Mouse (Mus musculus) kidney, postnatal 0 days (tissue): Measurements from ENCODE around the gene Pcyox1. TPM values are rescaled to one million over a fixed set of nuclear protein-coding genes. Genes with fewer than 3 reads are reported as not detected.

Source experiments
- ATAC-seq: fragments of 200-750 bp; cut with Nextera tagmentation; replicated peaks from 2 replicates; pipeline ENCODE4 v1.8.0; 2017; ENCODE audit warnings: low read depth, moderate number of reproducible peaks, moderate TSS enrichment, moderate library complexity; ENCODE audit not compliant: low FRiP score
- DNase-seq: peaks from one replicate; pipeline ENCODE4 v3.0.0-alpha.2; 2016; ENCODE audit warnings: low spot score
- H3K27ac ChIP-seq: fragments of 300-500 bp; sonication (generic); 2 replicates; pipeline ENCODE4 v1.5.1; 2014; ENCODE audit warnings: mild to moderate bottlenecking
- H3K27me3 ChIP-seq: fragments of 300-500 bp; sonication (generic); 2 replicates; pipeline ENCODE4 v1.6.1; 2014; ENCODE audit warnings: low read length, mixed read lengths; ENCODE audit not compliant: insufficient read depth
- H3K36me3 ChIP-seq: fragments of 300-500 bp; sonication (generic); 2 replicates; pipeline ENCODE4 v1.6.1; 2014; ENCODE audit warnings: low read length, mixed read lengths; ENCODE audit not compliant: insufficient read depth
- H3K4me1 ChIP-seq: fragments of 300-500 bp; sonication (generic); replicated peaks from 2 replicates; pipeline ENCODE4 v1.6.1; 2014; ENCODE audit warnings: antibody characterized with exemption, low read length, mixed read lengths; ENCODE audit not compliant: insufficient read depth
- H3K4me2 ChIP-seq: fragments of 300-500 bp; sonication (generic); 2 replicates; pipeline ENCODE4 v1.6.1; 2014; ENCODE audit warnings: mild to moderate bottlenecking, low read length, moderate library complexity, mixed read lengths
- H3K4me3 ChIP-seq: fragments of 300-500 bp; sonication (generic); replicated peaks from 2 replicates; pipeline ENCODE4 v1.5.1; 2014; ENCODE audit warnings: low read depth, low read length
- H3K9ac ChIP-seq: fragments of 300-500 bp; sonication (generic); 2 replicates; pipeline ENCODE4 v1.6.1; 2014; ENCODE audit warnings: low read depth, low read length
- H3K9me3 ChIP-seq: fragments of 300-500 bp; sonication (generic); replicated peaks from 2 replicates; pipeline ENCODE4 v1.6.1; 2016; ENCODE audit warnings: low read length, inconsistent platforms, mixed read lengths
- CTCF ChIP-seq: IDR thresholded peaks from 2 replicates; pipeline ENCODE4 v1.5.1; 2016; ENCODE audit warnings: antibody characterized with exemption, low read depth, mild to moderate bottlenecking, moderate library complexity
- WGBS: fragments of 180-500 bp; shearing (Covaris S2); extraction: QIAGEN DNeasy Blood & Tissue Kit; methylation state at CpG from one replicate; pipeline ENCODE4 v1.1.7; 2014; 5-methylcytosine and 5-hydroxymethylcytosine counted together
- polyA plus RNA-seq: library from polyadenylated mRNA; unstranded; fragments of >200 nt; fragmentation: Nextera tagmentation; extraction: Ambion mirVana; gene quantifications from 2 replicates; pipeline ENCODE4 v1.2.1, GENCODE M21; 2015

Gene Pcyox1
- polyA plus RNA-seq, 1 experiment from 2014 or later: 110 TPM

DNA sequence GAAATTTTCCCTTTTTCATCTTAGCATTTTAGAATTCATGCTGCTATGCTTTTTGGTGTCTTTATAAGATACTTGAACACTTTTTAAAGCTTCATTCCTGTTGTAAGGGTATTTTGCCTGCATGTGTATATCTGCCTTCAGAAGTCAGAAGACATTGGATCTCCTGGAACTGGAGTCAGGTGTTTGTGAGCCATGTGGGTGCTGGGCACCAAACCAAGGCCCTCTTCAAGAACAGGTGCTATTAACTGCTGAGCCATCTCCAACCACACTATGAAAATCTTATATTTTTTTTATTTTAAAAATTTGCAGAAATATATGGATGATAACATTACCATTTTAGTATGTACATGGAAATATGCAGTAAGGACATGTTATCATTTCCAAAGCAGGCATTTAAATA lies 9.4 kb upstream of the Pcyox1 start:
- ATAC-seq (no peak), DNase-seq (no peak)
- no peak overlapping the region for H3K4me3 ChIP-seq
- no peak overlapping the region for H3K9ac ChIP-seq
- peaks cover 5% of the 10 kb centered on the region; the same call in 1 of the 2 replicates for H3K4me1 ChIP-seq
- H3K27me3 ChIP-seq: no peaks in the 10 kb centered on the region
- H3K27ac ChIP-seq: no peak overlapping the region
- H3K36me3 ChIP-seq: no peaks in the 10 kb centered on the region
- TF ChIP-seq CTCF: no peak
- H3K4me2 ChIP-seq: peak overlapping the region; percentile 14; the same call in 1 of the 2 replicates
- H3K9me3 ChIP-seq: no peaks in the 10 kb centered on the region

DNA sequence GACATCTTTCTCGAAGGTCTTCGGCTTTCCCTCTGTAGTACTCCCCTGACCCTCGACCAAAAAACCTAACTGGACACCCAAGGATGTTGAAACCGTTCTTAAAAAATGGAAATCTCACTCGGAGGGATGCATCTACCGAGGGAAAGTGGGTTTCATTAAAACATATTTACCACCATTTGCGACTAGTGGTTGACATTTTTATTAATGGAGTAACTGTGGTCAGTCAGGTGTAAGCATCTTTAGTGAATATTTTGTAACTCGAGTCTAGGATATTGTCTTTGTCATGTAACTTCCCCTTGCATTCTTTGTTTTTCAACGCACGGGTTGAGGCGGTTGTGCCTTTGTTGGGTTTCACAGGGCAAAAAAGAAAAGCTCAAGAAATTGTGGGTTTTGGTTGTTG lies 8.0 kb upstream of the Pcyox1 start:
- ATAC-seq (no peak), DNase-seq (peak; percentile 60)

DNA sequence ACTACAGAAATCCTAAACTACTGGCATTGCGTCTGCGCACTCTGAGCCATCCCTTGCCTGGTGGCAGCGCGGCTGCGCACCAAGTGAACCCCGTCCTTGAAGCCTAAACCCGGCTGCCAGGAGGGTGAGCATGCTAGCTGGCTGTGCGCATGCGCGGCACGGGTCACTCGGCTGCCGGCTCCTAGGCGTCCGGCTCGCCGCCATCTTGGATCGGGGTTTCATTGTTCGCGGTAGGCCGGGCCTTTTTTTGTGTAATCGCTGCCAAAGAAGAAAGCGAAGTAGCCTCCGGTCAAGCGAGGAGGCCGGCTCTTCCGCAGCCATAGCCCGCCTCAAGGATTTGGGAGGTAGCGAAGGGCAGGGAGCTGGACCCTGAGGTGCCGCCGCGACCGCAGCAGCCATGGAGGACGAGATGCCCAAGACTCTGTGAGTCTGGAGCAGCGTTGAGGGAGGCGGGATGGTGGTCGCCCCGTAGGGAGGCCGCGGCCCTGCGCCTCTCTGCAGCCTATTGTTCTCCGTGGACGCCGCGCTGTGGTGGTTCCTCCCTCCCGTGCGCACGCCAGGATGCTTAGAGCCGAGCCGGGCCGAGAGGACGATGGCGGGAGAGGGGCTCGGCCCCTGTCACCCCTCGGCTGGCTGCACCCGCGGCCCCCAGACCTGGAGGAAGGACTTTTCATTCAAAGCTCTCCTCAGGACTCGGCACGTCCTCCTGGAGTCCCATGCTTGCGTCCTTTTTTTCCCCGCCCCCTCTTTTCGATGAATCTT lies 7.3 kb upstream of the Pcyox1 start, which contains the start of gene Tia1:
TSS of gene Tia1 (plus strand) at position 120 of the 762 bp plus-strand sequence.
- under 1% methylated on average over 59 of the region's 62 CpGs for WGBS
- H3K9ac ChIP-seq: peak within 1 kb of the TSS; percentile 97
- H3K9me3 ChIP-seq: no peaks in the 10 kb centered on the region
- no peaks in the 10 kb centered on the region for H3K36me3 ChIP-seq
- peak within 1 kb of the TSS; percentile 100 for H3K27ac ChIP-seq
- peak; percentile 99 for DNase-seq
- H3K27me3 ChIP-seq: no peaks in the 10 kb centered on the region
- H3K4me1 ChIP-seq: peaks cover 5% of the 10 kb centered on the region; the same call in 1 of the 2 replicates
- peak within 1 kb of the TSS; percentile 84 for H3K4me3 ChIP-seq
- ATAC-seq: peak; percentile 96
- no peak for TF ChIP-seq CTCF
- H3K4me2 ChIP-seq: peak within 1 kb of the TSS; percentile 67

More for the DNA sequence above, 8.0 kb upstream of the Pcyox1 start:
- no peak for TF ChIP-seq CTCF
- H3K36me3 ChIP-seq: no peaks in the 10 kb centered on the region
- no peaks in the 10 kb centered on the region for H3K9me3 ChIP-seq
- peak overlapping the region; percentile 97 for H3K9ac ChIP-seq
- H3K27ac ChIP-seq: peak overlapping the region; percentile 100
- peak overlapping the region; percentile 67 for H3K4me2 ChIP-seq
- peaks cover 5% of the 10 kb centered on the region; the same call in 1 of the 2 replicates for H3K4me1 ChIP-seq
- H3K4me3 ChIP-seq: peak overlapping the region; percentile 84
- WGBS: 0% methylated on average over 11 of the region's 11 CpGs
- H3K27me3 ChIP-seq: no peaks in the 10 kb centered on the region

DNA sequence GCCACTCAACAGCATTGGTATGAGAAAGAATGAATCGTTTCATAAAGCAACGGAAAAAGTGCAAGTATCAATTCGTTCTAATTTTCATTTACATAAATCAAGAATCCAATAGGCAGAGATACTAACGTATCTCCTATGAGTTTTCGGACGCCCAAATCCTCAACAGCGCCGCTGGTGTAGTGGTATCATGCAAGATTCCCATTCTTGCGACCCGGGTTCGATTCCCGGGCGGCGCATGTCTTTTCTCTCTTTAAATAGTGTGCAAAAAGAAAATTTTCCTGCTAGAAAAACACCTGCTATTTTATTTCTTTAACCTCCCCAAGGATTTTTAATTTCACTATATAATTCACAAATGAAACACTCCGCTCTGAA lies 6.8 kb upstream of the Pcyox1 start:
- DNase-seq (peak; percentile 82), ATAC-seq (peak; percentile 70)
- Histone ChIP-seq H3K9ac (peak overlapping the region; percentile 97), H3K9me3 (no peaks in the 10 kb centered on the region), H3K36me3 (no peaks in the 10 kb centered on the region), H3K4me2 (peak overlapping the region; percentile 49), H3K27ac (peak overlapping the region; percentile 100), H3K4me1 (peaks cover 5% of the 10 kb centered on the region; the same call in 1 of the 2 replicates), H3K27me3 (no peaks in the 10 kb centered on the region), H3K4me3 (peak overlapping the region; percentile 84)
- WGBS: 0% methylated on average over 15 of the region's 15 CpGs
- TF ChIP-seq CTCF: no peak

DNA sequence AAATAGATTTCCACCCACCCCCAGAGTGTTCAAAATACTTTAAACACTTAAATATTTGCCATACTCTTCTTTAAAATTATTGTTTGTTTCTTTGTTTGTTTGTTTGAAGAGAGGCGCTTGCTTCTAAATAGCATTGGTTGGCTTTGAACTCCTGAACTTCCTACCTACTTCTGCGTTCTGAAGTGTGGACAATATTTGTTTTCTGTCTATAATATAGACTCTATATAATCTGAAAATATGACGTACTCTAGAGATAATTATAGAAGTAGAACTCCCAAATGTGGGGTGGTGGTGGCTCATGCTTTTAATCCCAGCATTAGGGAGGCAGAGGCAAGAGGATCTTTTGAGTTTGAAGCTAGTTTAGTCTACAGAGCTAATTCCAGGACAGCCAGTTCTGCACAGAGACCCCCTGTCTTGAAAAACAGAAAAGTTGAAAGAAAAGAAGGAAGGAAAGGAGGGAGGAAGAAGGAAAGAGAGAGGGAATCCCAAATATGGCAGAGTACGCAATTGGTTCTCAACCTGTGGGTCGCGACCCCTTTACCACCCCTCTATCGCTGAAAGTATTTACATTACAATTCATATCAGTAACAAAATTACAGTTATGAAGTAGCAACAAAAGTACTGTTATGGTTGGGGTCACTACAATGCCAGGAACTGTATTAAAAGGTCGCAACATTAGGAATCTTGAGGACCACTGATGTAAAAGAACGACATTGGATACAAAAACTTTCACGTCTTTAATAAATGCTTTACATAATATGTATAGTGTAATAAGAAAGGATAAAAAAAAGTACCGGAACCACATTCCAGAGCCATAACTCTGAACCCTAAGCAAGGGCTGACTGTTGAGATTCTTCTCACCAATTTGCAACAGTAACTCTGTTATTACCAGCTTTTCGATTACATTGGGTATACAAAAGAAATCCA lies 6.0 kb upstream of the Pcyox1 start:
- no peak for ATAC-seq
- DNase-seq: no peak
- Histone ChIP-seq H3K36me3 (no peaks in the 10 kb centered on the region), H3K27ac (no peak overlapping the region), H3K27me3 (no peaks in the 10 kb centered on the region), H3K4me3 (peak overlapping the region; percentile 84), H3K4me2 (peak overlapping the region; percentile 49), H3K9ac (no peak overlapping the region), H3K4me1 (peaks cover 5% of the 10 kb centered on the region; the same call in 1 of the 2 replicates), H3K9me3 (no peaks in the 10 kb centered on the region)
- 42% methylated on average over 12 of the region's 12 CpGs for WGBS
- TF ChIP-seq CTCF: no peak

DNA sequence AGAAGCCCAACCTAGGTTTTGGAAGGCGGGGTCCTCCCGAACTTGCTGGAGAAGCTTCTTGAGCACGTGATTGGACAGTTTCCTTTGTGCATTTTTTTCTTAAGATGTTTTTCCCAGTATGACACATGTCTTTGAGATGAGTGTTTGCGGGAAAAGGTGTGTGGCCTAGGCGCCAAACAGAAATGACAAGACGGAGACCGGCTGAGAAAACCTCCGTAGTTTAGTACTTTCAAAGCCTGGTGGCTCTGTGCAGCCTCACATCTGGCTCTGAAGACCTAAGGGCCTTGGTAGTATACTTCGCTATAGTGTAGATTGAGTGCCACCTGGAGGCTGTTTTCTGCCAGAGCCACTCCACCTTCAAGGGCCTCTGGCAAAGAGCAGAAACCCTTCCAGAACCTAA lies 4.0 kb upstream of the Pcyox1 start:
- peak; percentile 79 for TF ChIP-seq CTCF
- H3K36me3 ChIP-seq: no peaks in the 10 kb centered on the region
- no peak overlapping the region for H3K9ac ChIP-seq
- H3K4me2 ChIP-seq: peak overlapping the region; percentile 50
- no peaks in the 10 kb centered on the region for H3K9me3 ChIP-seq
- DNase-seq: peak; percentile 92
- H3K4me1 ChIP-seq: peaks cover 11% of the 10 kb centered on the region; the same call in 1 of the 2 replicates
- 0 out of 2 replicates have a peak overlapping the region, but pooled peaks have one; percentile 21 for H3K4me3 ChIP-seq
- ATAC-seq: no peak
- no peak overlapping the region for H3K27ac ChIP-seq
- WGBS: 2% methylated on average over 9 of the region's 9 CpGs
- H3K27me3 ChIP-seq: no peaks in the 10 kb centered on the region
